Mouse (Mus musculus) liver, embryonic 11.5 days (tissue): ENCODE results near the gene Fam117b. TPM values are rescaled to one million over a fixed set of nuclear protein-coding genes. Genes with fewer than 3 reads are reported as not detected.

Source experiments
- ATAC-seq: fragments of 200-750 bp; cut with Nextera tagmentation; replicated peaks from 2 replicates; pipeline ENCODE4 v1.8.0; 2017; ENCODE audit warnings: moderate number of reproducible peaks, mild to moderate bottlenecking, moderate TSS enrichment, moderate library complexity; ENCODE audit not compliant: low FRiP score
- DNase-seq: peaks from one replicate; pipeline ENCODE4 v3.0.0-alpha.2; 2017; ENCODE audit warnings: low spot score
- H3K27ac ChIP-seq: fragments of 300-500 bp; sonication (generic); 2 replicates; pipeline ENCODE4 v1.5.1; 2014; ENCODE audit warnings: mild to moderate bottlenecking, low read depth, low read length, control low read depth
- H3K27me3 ChIP-seq: fragments of 300-500 bp; sonication (generic); replicated peaks from 2 replicates; pipeline ENCODE4 v1.6.1; 2014; ENCODE audit warnings: low read length, mixed read lengths; ENCODE audit not compliant: control insufficient read depth, insufficient read depth
- H3K36me3 ChIP-seq: fragments of 300-500 bp; sonication (generic); 2 replicates; pipeline ENCODE4 v1.6.1; 2014; ENCODE audit warnings: mild to moderate bottlenecking, low read length, moderate library complexity, mixed read lengths; ENCODE audit not compliant: control insufficient read depth, insufficient read depth
- H3K4me1 ChIP-seq: fragments of 300-500 bp; sonication (generic); replicated peaks from 2 replicates; pipeline ENCODE4 v1.6.1; 2014; ENCODE audit warnings: low read length, mixed read lengths; ENCODE audit not compliant: control insufficient read depth, insufficient read depth
- H3K4me2 ChIP-seq: fragments of 300-500 bp; sonication (generic); 2 replicates; pipeline ENCODE4 v1.6.1; 2014; ENCODE audit warnings: mild to moderate bottlenecking, control low read depth, moderate library complexity
- H3K4me3 ChIP-seq: fragments of 300-500 bp; sonication (generic); 2 replicates; pipeline ENCODE4 v1.5.1; 2014; ENCODE audit warnings: low read depth, low read length, control low read depth
- H3K9ac ChIP-seq: fragments of 300-500 bp; sonication (generic); 2 replicates; pipeline ENCODE4 v1.6.1; 2014; ENCODE audit warnings: low read depth, low read length, control low read depth
- H3K9me3 ChIP-seq: fragments of 300-500 bp; sonication (generic); 2 replicates; pipeline ENCODE4 v1.6.1; 2016; ENCODE audit warnings: low read length, inconsistent platforms, mixed read lengths; ENCODE audit not compliant: control insufficient read depth
- WGBS: fragments of 180-500 bp; shearing (Covaris S2); extraction: QIAGEN DNeasy Blood & Tissue Kit; methylation state at CpG from one replicate; pipeline ENCODE4 v1.1.7; 2014; 5-methylcytosine and 5-hydroxymethylcytosine counted together
- polyA plus RNA-seq: library from polyadenylated mRNA; unstranded; fragments of >200 nt; fragmentation: Nextera tagmentation; extraction: Ambion mirVana; gene quantifications from 2 replicates; pipeline ENCODE4 v1.2.1, GENCODE M21; 2014

The Fam117b gene
- polyA plus RNA-seq, 1 experiment from 2014 or later, result 10.3 TPM

GRCm38 (mm10) chr1:59892777-59893176 is 20.0 kb upstream of the Fam117b start:
- no peak for ATAC-seq

GRCm38 (mm10) chr1:59894025-59894424 is 18.8 kb upstream of the Fam117b start:
- H3K4me1 ChIP-seq, result peaks cover 22% of the 10 kb centered on the region
- H3K36me3 ChIP-seq, result no peaks in the 10 kb centered on the region
- no peak overlapping the region for H3K4me3 ChIP-seq
- no peak overlapping the region for H3K9ac ChIP-seq
- H3K4me2 ChIP-seq, result peak overlapping the region; percentile 30
- H3K27me3 ChIP-seq, result no peaks in the 10 kb centered on the region
- peak overlapping the region; percentile 73 for H3K27ac ChIP-seq
- 46% methylated on average over 4 of the region's 4 CpGs for WGBS
- H3K9me3 ChIP-seq, result no peaks in the 10 kb centered on the region
- DNase-seq (no peak), ATAC-seq (peak; percentile 82)

More at GRCm38 (mm10) chr1:59892777-59893176, 20.0 kb upstream of the Fam117b start:
- H3K9ac ChIP-seq, result no peak overlapping the region
- H3K27me3 ChIP-seq, result no peaks in the 10 kb centered on the region
- H3K9me3 ChIP-seq, result no peaks in the 10 kb centered on the region
- H3K4me2 ChIP-seq, result no peak overlapping the region
- no peak overlapping the region for H3K4me3 ChIP-seq
- 81% methylated on average over 8 of the region's 8 CpGs for WGBS
- H3K36me3 ChIP-seq, result no peaks in the 10 kb centered on the region
- H3K4me1 ChIP-seq, result peaks cover 22% of the 10 kb centered on the region
- no peak overlapping the region for H3K27ac ChIP-seq
- no peak for DNase-seq

- H3K4me1 ChIP-seq, result peaks cover 29% of the 10 kb centered on the region
- DNase-seq (no peak), ATAC-seq (no peak)
- H3K9ac ChIP-seq, result no peak overlapping the region
- H3K9me3 ChIP-seq, result no peaks in the 10 kb centered on the region
- no peaks in the 10 kb centered on the region for H3K36me3 ChIP-seq
- no peak overlapping the region for H3K4me2 ChIP-seq
- no peak overlapping the region for H3K4me3 ChIP-seq
- no peaks in the 10 kb centered on the region for H3K27me3 ChIP-seq
- H3K27ac ChIP-seq, result no peak overlapping the region
- WGBS, result 68% methylated on average over 4 of the region's 4 CpGs
Observed at GRCm38 (mm10) chr1:59895456-59895855, 17.4 kb upstream of the Fam117b start.

GRCm38 (mm10) chr1:59897147-59897798 is 15.5 kb upstream of the Fam117b start:
- no peaks in the 10 kb centered on the region for H3K9me3 ChIP-seq
- no peak overlapping the region for H3K4me2 ChIP-seq
- H3K9ac ChIP-seq, result no peak overlapping the region
- DNase-seq (peak; percentile 10), ATAC-seq (no peak)
- no peak overlapping the region for H3K4me3 ChIP-seq
- no peak overlapping the region for H3K27ac ChIP-seq
- H3K36me3 ChIP-seq, result no peaks in the 10 kb centered on the region
- H3K4me1 ChIP-seq, result peaks cover 43% of the 10 kb centered on the region
- 68% methylated on average over 5 of the region's 5 CpGs for WGBS
- no peaks in the 10 kb centered on the region for H3K27me3 ChIP-seq

GRCm38 (mm10) chr1:59899679-59900078 is 13.1 kb upstream of the Fam117b start:
- Histone ChIP-seq H3K36me3 (no peaks in the 10 kb centered on the region), H3K4me2 (no peak overlapping the region), H3K4me3 (no peak overlapping the region), H3K9ac (no peak overlapping the region), H3K9me3 (no peaks in the 10 kb centered on the region), H3K27ac (no peak overlapping the region), H3K4me1 (peaks cover 33% of the 10 kb centered on the region), H3K27me3 (no peaks in the 10 kb centered on the region)
- WGBS, result 54% methylated on average over 2 of the region's 2 CpGs
- DNase-seq, result no peak
- ATAC-seq, result no peak

- WGBS, result 59% methylated on average over 5 of the region's 5 CpGs
- Histone ChIP-seq H3K9ac (no peak overlapping the region), H3K4me1 (peaks cover 30% of the 10 kb centered on the region), H3K4me2 (no peak overlapping the region), H3K27ac (no peak overlapping the region), H3K9me3 (no peaks in the 10 kb centered on the region), H3K36me3 (no peaks in the 10 kb centered on the region), H3K27me3 (no peaks in the 10 kb centered on the region), H3K4me3 (no peak overlapping the region)
- no peak for DNase-seq
- ATAC-seq, result peak; percentile 73
Observed at GRCm38 (mm10) chr1:59901082-59901876, 11.5 kb upstream of the Fam117b start.

- no peak overlapping the region for H3K27ac ChIP-seq
- WGBS, result 41% methylated on average over 3 of the region's 3 CpGs
- H3K9me3 ChIP-seq, result no peaks in the 10 kb centered on the region
- no peaks in the 10 kb centered on the region for H3K36me3 ChIP-seq
- H3K4me2 ChIP-seq, result no peak overlapping the region
- no peaks in the 10 kb centered on the region for H3K27me3 ChIP-seq
- no peak overlapping the region for H3K4me3 ChIP-seq
- ATAC-seq (no peak), DNase-seq (no peak)
- H3K9ac ChIP-seq, result no peak overlapping the region
- peaks cover 30% of the 10 kb centered on the region for H3K4me1 ChIP-seq
Observed at GRCm38 (mm10) chr1:59902634-59903033, 10.2 kb upstream of the Fam117b start.

GRCm38 (mm10) chr1:59904630-59905295 is 8.0 kb upstream of the Fam117b start:
- Histone ChIP-seq H3K9me3 (no peaks in the 10 kb centered on the region), H3K4me3 (no peak overlapping the region), H3K27ac (no peak overlapping the region), H3K27me3 (no peaks in the 10 kb centered on the region), H3K9ac (no peak overlapping the region), H3K4me1 (peaks cover 24% of the 10 kb centered on the region), H3K4me2 (no peak overlapping the region), H3K36me3 (no peaks in the 10 kb centered on the region)
- no peak for ATAC-seq
- WGBS, result 70% methylated on average over 6 of the region's 6 CpGs
- DNase-seq, result no peak
